Mouse (Mus musculus): ENCODE data around the gene Amotl2. TPM values are rescaled to one million over a fixed set of nuclear protein-coding genes. Genes with fewer than 3 reads are reported as not detected.
A peak's percentile ranks its signal among the peaks of the same experiment; 100 is the strongest.
"Not testable (repeated sequence)": the region's sequence is repeated elsewhere in the genome, so short reads cannot be mapped to it uniquely, and the experiment has no call there.

Gene Amotl2
- polyA plus RNA-seq, 1 experiment from 2014 or later: 6.5 TPM

- no peak for DNase-seq
- H3K36me3 ChIP-seq (replicated peaks; ENCODE audit: insufficient read depth, low read length): no peaks in the 10 kb centered on the region
- no peaks in the 10 kb centered on the region for H3K9me3 ChIP-seq (ENCODE audit: low read length)
- H3K4me1 ChIP-seq (ENCODE audit: insufficient read depth): no peaks in the 10 kb centered on the region
- H3K4me2 ChIP-seq (ENCODE audit: low read depth, low read length): no peak overlapping the region
- peak; percentile 51 for ATAC-seq
- TF ChIP-seq CTCF (IDR thresholded peaks at IDR 0.05; ENCODE audit: low read depth) (no peak), EP300 (IDR thresholded peaks at IDR 0.05; ENCODE audit: low read depth) (no peak)
- 59% methylated on average over 5 of the region's 5 CpGs for WGBS (ENCODE audit: insufficient replicate concordance)
- H3K27ac ChIP-seq (ENCODE audit: low read depth): peak overlapping the region; percentile 62
- no peak overlapping the region for H3K9ac ChIP-seq (replicated peaks)
- no peaks in the 10 kb centered on the region for H3K27me3 ChIP-seq (ENCODE audit: insufficient read depth, low read length)
- H3K4me3 ChIP-seq (ENCODE audit: low read depth, low read length): no peak overlapping the region
Observed at GRCm38 (mm10) chr9:102759581-102760001, 43.1 kb downstream of the Amotl2 start.

- Histone ChIP-seq H3K36me3 (replicated peaks; ENCODE audit: insufficient read depth, low read length) (no peaks in the 10 kb centered on the region), H3K9ac (replicated peaks) (no peak overlapping the region), H3K9me3 (ENCODE audit: low read length) (no peaks in the 10 kb centered on the region), H3K4me1 (ENCODE audit: insufficient read depth) (no peaks in the 10 kb centered on the region), H3K27ac (ENCODE audit: low read depth) (no peak overlapping the region), H3K4me2 (ENCODE audit: low read depth, low read length) (no peak overlapping the region), H3K4me3 (ENCODE audit: low read depth, low read length) (no peak overlapping the region), H3K27me3 (ENCODE audit: insufficient read depth, low read length) (no peaks in the 10 kb centered on the region)
- no peak for DNase-seq
- ATAC-seq: no peak
- no peak for TF ChIP-seq CTCF (IDR thresholded peaks at IDR 0.05; ENCODE audit: low read depth)
- no peak for TF ChIP-seq EP300 (IDR thresholded peaks at IDR 0.05; ENCODE audit: low read depth)
- WGBS (ENCODE audit: insufficient replicate concordance): 73% methylated on average over 7 of the region's 7 CpGs
Observed at GRCm38 (mm10) chr9:102761599-102761998, 45.1 kb downstream of the Amotl2 start.

GRCm38 (mm10) chr9:102762836-102763235 is 46.4 kb downstream of the Amotl2 start:
- TF ChIP-seq CTCF (IDR thresholded peaks at IDR 0.05; ENCODE audit: low read depth) (no peak), EP300 (IDR thresholded peaks at IDR 0.05; ENCODE audit: low read depth) (no peak)
- H3K27me3 ChIP-seq (ENCODE audit: insufficient read depth, low read length): no peaks in the 10 kb centered on the region
- H3K9ac ChIP-seq (replicated peaks): no peak overlapping the region
- DNase-seq: no peak
- H3K9me3 ChIP-seq (ENCODE audit: low read length): no peaks in the 10 kb centered on the region
- no peaks in the 10 kb centered on the region for H3K4me1 ChIP-seq (ENCODE audit: insufficient read depth)
- no peak overlapping the region for H3K27ac ChIP-seq (ENCODE audit: low read depth)
- no peaks in the 10 kb centered on the region for H3K36me3 ChIP-seq (replicated peaks; ENCODE audit: insufficient read depth, low read length)
- 71% methylated on average over 3 of the region's 3 CpGs for WGBS (ENCODE audit: insufficient replicate concordance)
- H3K4me3 ChIP-seq (ENCODE audit: low read depth, low read length): no peak overlapping the region
- ATAC-seq: no peak
- no peak overlapping the region for H3K4me2 ChIP-seq (ENCODE audit: low read depth, low read length)

GRCm38 (mm10) chr9:102763520-102763919 is 47.0 kb downstream of the Amotl2 start:
- Histone ChIP-seq H3K36me3 (replicated peaks; ENCODE audit: insufficient read depth, low read length) (no peaks in the 10 kb centered on the region), H3K4me2 (ENCODE audit: low read depth, low read length) (no peak overlapping the region), H3K9ac (replicated peaks) (no peak overlapping the region), H3K27me3 (ENCODE audit: insufficient read depth, low read length) (no peaks in the 10 kb centered on the region), H3K9me3 (ENCODE audit: low read length) (no peaks in the 10 kb centered on the region), H3K4me1 (ENCODE audit: insufficient read depth) (no peaks in the 10 kb centered on the region), H3K4me3 (ENCODE audit: low read depth, low read length) (no peak overlapping the region), H3K27ac (ENCODE audit: low read depth) (no peak overlapping the region)
- DNase-seq (no peak), ATAC-seq (no peak)
- 58% methylated on average over 8 of the region's 8 CpGs for WGBS (ENCODE audit: insufficient replicate concordance)
- no peak for TF ChIP-seq CTCF (IDR thresholded peaks at IDR 0.05; ENCODE audit: low read depth)
- TF ChIP-seq EP300 (IDR thresholded peaks at IDR 0.05; ENCODE audit: low read depth): no peak

GRCm38 (mm10) chr9:102764540-102764939 is 48.1 kb downstream of the Amotl2 start:
- not testable (repeated sequence) for ATAC-seq

GRCm38 (mm10) chr9:102766741-102767140 is 50.3 kb downstream of the Amotl2 start:
- 80% methylated on average over 3 of the region's 3 CpGs for WGBS (ENCODE audit: insufficient replicate concordance)
- no peak overlapping the region for H3K27ac ChIP-seq (ENCODE audit: low read depth)
- no peak for DNase-seq

More at GRCm38 (mm10) chr9:102764540-102764939, 48.1 kb downstream of the Amotl2 start:
- H3K27me3 ChIP-seq (ENCODE audit: insufficient read depth, low read length); H3K4me1 ChIP-seq (ENCODE audit: insufficient read depth); H3K4me3 ChIP-seq (ENCODE audit: low read depth, low read length); H3K9ac ChIP-seq (replicated peaks); H3K4me2 ChIP-seq (ENCODE audit: low read depth, low read length); H3K9me3 ChIP-seq (ENCODE audit: low read length); DNase-seq; H3K36me3 ChIP-seq (replicated peaks; ENCODE audit: insufficient read depth, low read length); H3K27ac ChIP-seq (ENCODE audit: low read depth): not testable (repeated sequence)
- WGBS (ENCODE audit: insufficient replicate concordance): 70% methylated on average over 1 of the region's 2 CpGs

GRCm38 (mm10) chr9:102769257-102769656 is 52.8 kb downstream of the Amotl2 start:
- ATAC-seq (no peak), DNase-seq (no peak)
- no peaks in the 10 kb centered on the region for H3K9me3 ChIP-seq (ENCODE audit: low read length)
- no peak overlapping the region for H3K4me2 ChIP-seq (ENCODE audit: low read depth, low read length)
- H3K36me3 ChIP-seq (replicated peaks; ENCODE audit: insufficient read depth, low read length): no peaks in the 10 kb centered on the region
- no peak overlapping the region for H3K27ac ChIP-seq (ENCODE audit: low read depth)
- no peaks in the 10 kb centered on the region for H3K27me3 ChIP-seq (ENCODE audit: insufficient read depth, low read length)
- H3K4me1 ChIP-seq (ENCODE audit: insufficient read depth): no peaks in the 10 kb centered on the region
- H3K9ac ChIP-seq (replicated peaks): no peak overlapping the region
- 67% methylated on average over 3 of the region's 3 CpGs for WGBS (ENCODE audit: insufficient replicate concordance)
- TF ChIP-seq CTCF (IDR thresholded peaks at IDR 0.05; ENCODE audit: low read depth) (no peak), EP300 (IDR thresholded peaks at IDR 0.05; ENCODE audit: low read depth) (no peak)
- H3K4me3 ChIP-seq (ENCODE audit: low read depth, low read length): no peak overlapping the region

More at GRCm38 (mm10) chr9:102766741-102767140, 50.3 kb downstream of the Amotl2 start:
- Histone ChIP-seq H3K4me1 (ENCODE audit: insufficient read depth) (no peaks in the 10 kb centered on the region), H3K9me3 (ENCODE audit: low read length) (no peaks in the 10 kb centered on the region), H3K36me3 (replicated peaks; ENCODE audit: insufficient read depth, low read length) (no peaks in the 10 kb centered on the region), H3K4me3 (ENCODE audit: low read depth, low read length) (no peak overlapping the region), H3K9ac (replicated peaks) (no peak overlapping the region), H3K4me2 (ENCODE audit: low read depth, low read length) (no peak overlapping the region), H3K27me3 (ENCODE audit: insufficient read depth, low read length) (no peaks in the 10 kb centered on the region)
- no peak for ATAC-seq
- TF ChIP-seq CTCF (IDR thresholded peaks at IDR 0.05; ENCODE audit: low read depth) (no peak), EP300 (IDR thresholded peaks at IDR 0.05; ENCODE audit: low read depth) (no peak)

Data from liver, postnatal 0 days (tissue).